Mouse (Mus musculus) heart, embryonic 11.5 days (tissue): ENCODE data around the gene Prkg1. TPM values are rescaled to one million over a fixed set of nuclear protein-coding genes. Genes with fewer than 3 reads are reported as not detected.
"Not testable (repeated sequence)": the region's sequence is repeated elsewhere in the genome, so short reads cannot be mapped to it uniquely, and the experiment has no call there.

Experiments
- ATAC-seq: fragments of 200-750 bp; cut with Nextera tagmentation; replicated peaks from 2 replicates; pipeline ENCODE4 v1.8.0; 2017; ENCODE audit warnings: moderate library complexity; ENCODE audit not compliant: insufficient number of reproducible peaks, low FRiP score, low TSS enrichment
- H3K27ac ChIP-seq: fragments of 300-500 bp; sonication (generic); 2 replicates; pipeline ENCODE4 v1.5.1; 2014; ENCODE audit warnings: mild to moderate bottlenecking, low read depth, low read length
- H3K27me3 ChIP-seq: fragments of 300-500 bp; sonication (generic); 2 replicates; pipeline ENCODE4 v1.6.1; 2014; ENCODE audit warnings: mild to moderate bottlenecking, low read length, mixed read lengths; ENCODE audit not compliant: control insufficient read depth, insufficient read depth
- H3K36me3 ChIP-seq: fragments of 300-500 bp; sonication (generic); 2 replicates; pipeline ENCODE4 v1.6.1; 2014; ENCODE audit warnings: mild to moderate bottlenecking, low read length, moderate library complexity, mixed read lengths; ENCODE audit not compliant: control insufficient read depth, insufficient read depth
- H3K4me1 ChIP-seq: fragments of 300-500 bp; sonication (generic); 2 replicates; pipeline ENCODE4 v1.6.1; 2014; ENCODE audit warnings: low read length; ENCODE audit not compliant: control insufficient read depth, insufficient read depth
- H3K4me2 ChIP-seq: fragments of 300-500 bp; sonication (generic); 2 replicates; pipeline ENCODE4 v1.6.1; 2014; ENCODE audit warnings: mild to moderate bottlenecking, moderate library complexity
- H3K4me3 ChIP-seq: fragments of 300-500 bp; sonication (generic); 2 replicates; pipeline ENCODE4 v1.5.1; 2014; ENCODE audit warnings: low read depth, low read length
- H3K9ac ChIP-seq: fragments of 300-500 bp; sonication (generic); 2 replicates; pipeline ENCODE4 v1.6.1; 2014; ENCODE audit warnings: mild to moderate bottlenecking, low read depth, low read length, moderate library complexity
- H3K9me3 ChIP-seq: fragments of 300-500 bp; sonication (generic); replicated peaks from 2 replicates; pipeline ENCODE4 v1.6.1; 2016; ENCODE audit warnings: low read length; ENCODE audit not compliant: control insufficient read depth
- WGBS: fragments of 180-500 bp; shearing (Covaris S2); extraction: QIAGEN DNeasy Blood & Tissue Kit; methylation state at CpG from one replicate; pipeline ENCODE4 v1.1.7; 2014; ENCODE audit not compliant: insufficient replicate concordance; 5-methylcytosine and 5-hydroxymethylcytosine counted together
- polyA plus RNA-seq: library from polyadenylated mRNA; unstranded; fragments of >200 nt; fragmentation: Nextera tagmentation; extraction: Ambion mirVana; gene quantifications from 2 replicates; pipeline ENCODE4 v1.2.1, GENCODE M21; 2014

The Prkg1 gene
- polyA plus RNA-seq, 1 experiment from 2014 or later: 10.9 TPM

DNA sequence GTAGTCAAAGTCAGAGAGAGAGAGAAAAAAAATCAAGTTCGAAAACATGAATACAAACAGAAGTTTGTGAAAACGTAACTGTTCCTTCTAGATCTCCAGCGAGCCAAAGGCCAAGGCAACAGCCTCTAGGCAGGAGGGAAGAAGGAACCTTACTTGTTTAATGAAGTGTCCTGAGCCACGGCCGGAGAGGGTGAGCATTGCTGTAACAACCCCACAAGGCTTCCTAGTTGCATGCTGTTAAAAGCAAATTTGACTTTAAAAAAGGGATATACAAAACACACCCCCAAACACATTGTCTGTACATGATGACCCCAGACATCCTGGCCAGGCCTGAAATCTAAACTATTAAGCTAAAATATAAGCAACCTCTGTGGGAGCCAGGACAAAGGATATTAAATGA is 403.3 kb downstream of the Prkg1 start:
- WGBS: 74% methylated on average over 5 of the region's 5 CpGs
- Histone ChIP-seq H3K27ac (no peak overlapping the region), H3K27me3 (no peaks in the 10 kb centered on the region)

DNA sequence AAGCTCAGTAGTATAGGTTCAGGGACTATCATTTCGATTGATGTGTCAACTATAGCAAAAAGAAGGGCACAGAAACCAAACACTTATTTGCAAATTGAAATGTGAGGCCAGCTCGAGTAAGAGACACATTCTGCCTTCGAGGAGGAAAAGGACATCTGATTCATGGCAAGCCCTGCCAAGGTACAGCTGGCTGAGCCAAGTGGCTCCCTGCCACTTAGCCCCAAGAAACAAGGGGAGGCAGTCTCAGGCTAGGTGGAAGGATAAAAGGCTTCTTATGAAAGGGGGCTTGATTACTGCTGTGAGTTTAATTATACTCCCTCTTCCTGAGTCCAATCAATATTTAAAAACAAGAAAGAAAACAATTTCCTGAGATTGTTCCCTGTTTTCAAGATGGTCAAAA is 403.7 kb downstream of the Prkg1 start:
- 70% methylated on average over 3 of the region's 3 CpGs for WGBS

More for the DNA sequence above, 403.3 kb downstream of the Prkg1 start:
- H3K9me3 ChIP-seq: no peaks in the 10 kb centered on the region
- ATAC-seq: no peak
- no peaks in the 10 kb centered on the region for H3K36me3 ChIP-seq
- no peak overlapping the region for H3K4me2 ChIP-seq
- H3K4me1 ChIP-seq: peaks cover 3% of the 10 kb centered on the region; the same call in 1 of the 2 replicates
- no peak overlapping the region for H3K9ac ChIP-seq
- no peak overlapping the region for H3K4me3 ChIP-seq

DNA sequence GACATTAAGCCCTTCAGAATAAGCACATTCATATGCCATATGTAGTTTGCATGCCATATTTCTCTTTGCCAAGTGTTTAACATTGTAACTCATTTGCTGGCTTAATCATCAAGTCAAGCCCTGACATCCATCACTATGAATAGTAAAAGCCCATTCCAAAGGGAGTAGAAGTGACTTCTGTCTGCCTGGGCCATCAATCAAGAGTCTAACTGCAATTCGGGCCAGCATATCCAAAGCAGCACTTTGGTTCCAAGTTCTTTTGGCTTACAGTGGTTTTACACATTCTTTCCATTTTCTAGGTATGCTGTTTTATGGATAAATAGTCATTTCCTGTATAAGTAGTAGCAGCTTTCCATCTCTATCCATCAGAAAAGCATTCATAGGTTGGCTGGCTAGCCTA is 409.9 kb downstream of the Prkg1 start:
- Histone ChIP-seq H3K4me1 (no peaks in the 10 kb centered on the region), H3K9ac (no peak overlapping the region), H3K4me3 (no peak overlapping the region), H3K36me3 (no peaks in the 10 kb centered on the region), H3K9me3 (no peaks in the 10 kb centered on the region), H3K27me3 (no peaks in the 10 kb centered on the region), H3K27ac (no peak overlapping the region), H3K4me2 (no peak overlapping the region)
- ATAC-seq: no peak
- 69% methylated on average over 1 of the region's 1 CpGs for WGBS

More for the DNA sequence above, 403.7 kb downstream of the Prkg1 start:
- Histone ChIP-seq H3K4me1 (peaks cover 3% of the 10 kb centered on the region; the same call in 1 of the 2 replicates), H3K4me2 (no peak overlapping the region), H3K27me3 (no peaks in the 10 kb centered on the region), H3K9ac (no peak overlapping the region), H3K36me3 (no peaks in the 10 kb centered on the region), H3K27ac (no peak overlapping the region), H3K9me3 (no peaks in the 10 kb centered on the region), H3K4me3 (no peak overlapping the region)
- no peak for ATAC-seq

DNA sequence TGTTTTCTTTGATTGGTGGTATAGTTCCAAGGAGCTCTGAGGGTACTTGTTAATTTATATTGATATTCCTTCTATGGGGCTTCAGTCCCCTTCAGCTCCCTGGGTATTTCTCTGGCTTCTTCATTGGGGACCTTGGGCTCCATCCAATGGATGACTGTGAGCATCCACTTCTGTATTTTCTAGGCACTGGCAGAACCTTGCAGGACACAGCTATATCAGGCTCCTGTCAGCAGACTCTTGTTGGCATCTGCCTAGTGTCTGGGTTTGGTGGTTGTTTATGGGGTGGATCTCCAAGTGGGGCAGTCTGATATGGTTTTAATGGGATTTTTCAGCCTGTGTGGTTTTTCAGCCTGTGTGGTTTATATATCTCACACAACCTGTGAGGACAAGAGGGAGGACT is 412.0 kb downstream of the Prkg1 start:
- not testable (repeated sequence) for H3K4me2 ChIP-seq, H3K27me3 ChIP-seq, H3K27ac ChIP-seq, ATAC-seq, H3K9ac ChIP-seq, H3K36me3 ChIP-seq, H3K4me1 ChIP-seq, H3K4me3 ChIP-seq, H3K9me3 ChIP-seq

DNA sequence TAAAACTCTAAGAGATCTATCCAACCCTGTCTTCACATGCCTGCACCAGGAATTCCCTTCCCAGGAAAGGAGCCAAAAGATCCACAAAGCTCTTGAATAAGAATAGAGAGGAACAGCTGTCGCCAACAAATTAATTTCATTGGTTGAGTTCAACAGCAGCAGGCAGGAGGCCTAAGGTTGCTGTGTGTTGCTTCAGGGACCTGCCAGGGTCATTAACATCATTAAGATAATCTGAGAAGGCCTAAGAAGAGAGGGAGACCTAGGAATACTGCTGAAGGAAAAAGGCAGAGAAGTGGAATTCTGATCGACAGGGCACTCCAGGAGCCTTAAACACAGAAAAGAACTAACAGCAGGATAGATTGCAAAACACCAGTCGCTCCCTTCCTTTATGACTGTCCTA is 413.0 kb downstream of the Prkg1 start:
- no peak overlapping the region for H3K4me2 ChIP-seq
- 53% methylated on average over 3 of the region's 3 CpGs for WGBS

DNA sequence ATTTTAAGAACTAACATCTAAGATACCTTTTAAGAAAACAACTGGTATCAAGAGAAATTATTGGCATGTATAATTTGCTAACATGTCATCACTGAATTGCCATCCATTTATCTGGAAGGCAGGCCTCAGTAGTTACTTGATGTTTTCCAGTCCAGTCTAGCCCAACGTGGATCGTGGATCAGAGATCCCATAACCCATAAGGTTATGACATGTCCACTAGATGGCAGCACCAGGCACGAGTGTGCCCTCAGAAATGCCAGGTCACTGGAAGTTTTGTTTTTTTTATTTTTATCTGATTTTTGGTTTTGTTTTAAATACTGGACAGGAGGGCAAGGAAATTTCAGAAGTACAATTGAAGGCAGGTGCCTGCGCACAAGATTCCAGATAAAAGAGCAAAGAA is 422.7 kb downstream of the Prkg1 start:
- H3K4me1 ChIP-seq: no peaks in the 10 kb centered on the region
- no peak for ATAC-seq
- WGBS: 24% methylated on average over 4 of the region's 4 CpGs
- H3K9me3 ChIP-seq: no peaks in the 10 kb centered on the region
- no peak overlapping the region for H3K27ac ChIP-seq
- no peaks in the 10 kb centered on the region for H3K36me3 ChIP-seq
- no peak overlapping the region for H3K4me3 ChIP-seq
- no peak overlapping the region for H3K9ac ChIP-seq
- H3K4me2 ChIP-seq: no peak overlapping the region
- H3K27me3 ChIP-seq: no peaks in the 10 kb centered on the region

More for the DNA sequence above, 413.0 kb downstream of the Prkg1 start:
- Histone ChIP-seq H3K4me3 (no peak overlapping the region), H3K27me3 (no peaks in the 10 kb centered on the region), H3K4me1 (no peaks in the 10 kb centered on the region), H3K9me3 (no peaks in the 10 kb centered on the region), H3K36me3 (no peaks in the 10 kb centered on the region), H3K27ac (no peak overlapping the region), H3K9ac (no peak overlapping the region)
- ATAC-seq: no peak

DNA sequence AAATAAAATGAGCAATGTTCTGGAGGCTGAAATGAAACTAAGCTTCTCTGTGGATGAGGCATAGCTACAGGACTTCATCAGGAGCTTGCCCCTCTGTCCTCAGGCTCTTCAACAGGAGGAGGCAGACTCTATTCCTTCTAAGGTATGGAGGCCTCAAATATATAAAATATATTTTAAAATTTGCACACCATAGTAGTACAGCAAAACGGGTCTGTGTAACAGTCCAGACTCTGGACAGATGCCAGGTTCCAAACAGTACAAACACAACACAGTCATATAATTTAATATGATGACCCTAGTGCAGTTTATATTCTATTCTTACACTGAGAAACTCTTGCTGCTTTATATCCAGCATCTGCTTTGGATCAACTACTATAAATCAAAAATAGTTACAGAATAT is 423.9 kb downstream of the Prkg1 start:
- WGBS: 53% methylated on average over 1 of the region's 1 CpGs

DNA sequence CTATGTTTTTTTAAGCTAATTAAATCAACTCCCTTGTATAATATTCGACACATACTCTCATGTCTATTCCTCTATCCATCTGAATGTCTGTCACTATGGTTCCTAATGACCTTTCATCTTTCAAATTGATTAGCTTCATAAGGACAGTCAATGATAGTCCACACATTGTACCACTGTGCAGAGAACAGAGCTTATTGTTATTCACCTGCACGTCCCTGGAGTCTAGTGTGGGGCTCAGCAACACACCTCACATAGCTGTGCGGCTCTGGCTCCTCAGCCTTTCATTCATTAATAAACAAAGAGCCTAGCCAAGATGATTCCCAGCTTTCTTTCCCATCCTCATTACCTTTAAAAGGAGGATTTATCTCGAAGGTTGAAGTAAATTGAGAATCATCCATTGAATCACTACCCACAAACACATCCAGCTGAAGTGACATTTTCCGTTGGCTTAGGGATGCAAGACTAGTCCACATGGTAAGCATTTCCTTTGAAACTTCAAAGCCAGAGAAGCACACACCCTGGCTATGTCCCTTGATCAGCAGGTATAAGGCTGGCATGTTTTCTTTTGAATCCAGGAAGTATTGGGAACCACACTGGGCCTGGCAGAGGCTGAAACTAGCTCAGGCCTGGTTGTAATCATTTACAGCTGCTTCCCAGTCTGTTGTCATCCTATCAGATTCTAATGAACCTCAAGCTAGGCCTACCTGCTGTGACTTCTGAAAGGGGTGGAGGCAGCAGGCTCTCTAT is 426.3 kb downstream of the Prkg1 start:
- no peak overlapping the region for H3K27ac ChIP-seq
- H3K36me3 ChIP-seq: no peaks in the 10 kb centered on the region
- H3K4me3 ChIP-seq: no peak overlapping the region
- 77% methylated on average over 5 of the region's 5 CpGs for WGBS
- H3K4me2 ChIP-seq: no peak overlapping the region
- no peaks in the 10 kb centered on the region for H3K27me3 ChIP-seq
- no peak for ATAC-seq
- no peaks in the 10 kb centered on the region for H3K4me1 ChIP-seq
- no peaks in the 10 kb centered on the region for H3K9me3 ChIP-seq
- H3K9ac ChIP-seq: no peak overlapping the region

More for the DNA sequence above, 423.9 kb downstream of the Prkg1 start:
- no peaks in the 10 kb centered on the region for H3K4me1 ChIP-seq
- H3K27me3 ChIP-seq: no peaks in the 10 kb centered on the region
- no peak overlapping the region for H3K4me3 ChIP-seq
- no peak overlapping the region for H3K4me2 ChIP-seq
- no peaks in the 10 kb centered on the region for H3K36me3 ChIP-seq
- no peak for ATAC-seq
- H3K9ac ChIP-seq: no peak overlapping the region
- no peak overlapping the region for H3K27ac ChIP-seq
- H3K9me3 ChIP-seq: no peaks in the 10 kb centered on the region

DNA sequence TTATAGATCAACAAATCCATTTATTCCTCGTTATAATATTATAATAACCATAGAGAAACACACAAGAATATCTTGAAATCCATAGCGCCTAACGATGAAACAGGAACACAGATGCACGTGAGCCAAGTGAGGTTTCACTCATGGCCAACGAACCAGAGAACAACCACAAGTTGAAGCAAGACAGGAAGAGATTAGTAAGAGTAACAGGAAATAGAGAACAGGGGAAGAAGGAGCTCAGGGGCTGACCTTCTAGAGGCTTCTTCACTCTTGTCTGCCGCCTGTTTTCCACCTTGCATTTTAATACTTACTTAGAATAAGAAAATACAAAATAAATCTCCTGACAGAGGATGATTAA is 427.0 kb downstream of the Prkg1 start:
- no peak overlapping the region for H3K4me2 ChIP-seq
- H3K27ac ChIP-seq: no peak overlapping the region
- 79% methylated on average over 6 of the region's 6 CpGs for WGBS
- H3K4me3 ChIP-seq: no peak overlapping the region
- no peaks in the 10 kb centered on the region for H3K9me3 ChIP-seq
- no peaks in the 10 kb centered on the region for H3K27me3 ChIP-seq
- H3K4me1 ChIP-seq: no peaks in the 10 kb centered on the region
- no peak overlapping the region for H3K9ac ChIP-seq
- H3K36me3 ChIP-seq: no peaks in the 10 kb centered on the region
- ATAC-seq: no peak
